Mouse (Mus musculus): ENCODE results near the gene Pld1. TPM values are rescaled to one million over a fixed set of nuclear protein-coding genes. Genes with fewer than 3 reads are reported as not detected.

Pld1 gene
- 4.5 and 5.6 TPM in 2 replicates for polyA plus RNA-seq (2015; fragmentation: Nextera tagmentation; extraction: Ambion mirVana)

- Histone ChIP-seq H3K4me3 (peak within 1 kb of the TSS; percentile 60), H3K4me2 (peak within 1 kb of the TSS; percentile 99), H3K9ac (peak within 1 kb of the TSS; percentile 70), H3K27ac (replicated peaks) (peak within 1 kb of the TSS; percentile 39), H3K4me1 (replicated peaks) (peaks cover 20% of the 10 kb centered on the region), H3K27me3 (peaks cover 27% of the 10 kb centered on the region), H3K36me3 (no peaks in the 10 kb centered on the region), H3K9me3 (no peaks in the 10 kb centered on the region)
- peak; percentile 90 for ATAC-seq (ENCODE audit: low read depth)
- whole genome bisulfite sequencing = under 1% methylated on average over 52 of the region's 68 CpGs
Observed at GRCm38 (mm10) chr3:27938381-27939323, at the start of gene Pld1. Pld1 (plus strand) TSS chr3:27938695.

GRCm38 (mm10) chr3:27896318-27896892, 42.1 kb upstream of the Pld1 start, which contains the start of gene Tmem212:
Tmem212 (minus strand) TSS chr3:27896368.
- Histone ChIP-seq H3K27me3 (no peaks in the 10 kb centered on the region), H3K4me1 (replicated peaks) (no peaks in the 10 kb centered on the region), H3K4me3 (no peak within 1 kb of the TSS), H3K9me3 (no peaks in the 10 kb centered on the region), H3K27ac (replicated peaks) (no peak within 1 kb of the TSS), H3K36me3 (no peaks in the 10 kb centered on the region), H3K9ac (no peak within 1 kb of the TSS), H3K4me2 (no peak within 1 kb of the TSS)
- WGBS = 78% methylated on average over 8 of the region's 8 CpGs
- no peak for ATAC-seq (ENCODE audit: low read depth)

DNA sequence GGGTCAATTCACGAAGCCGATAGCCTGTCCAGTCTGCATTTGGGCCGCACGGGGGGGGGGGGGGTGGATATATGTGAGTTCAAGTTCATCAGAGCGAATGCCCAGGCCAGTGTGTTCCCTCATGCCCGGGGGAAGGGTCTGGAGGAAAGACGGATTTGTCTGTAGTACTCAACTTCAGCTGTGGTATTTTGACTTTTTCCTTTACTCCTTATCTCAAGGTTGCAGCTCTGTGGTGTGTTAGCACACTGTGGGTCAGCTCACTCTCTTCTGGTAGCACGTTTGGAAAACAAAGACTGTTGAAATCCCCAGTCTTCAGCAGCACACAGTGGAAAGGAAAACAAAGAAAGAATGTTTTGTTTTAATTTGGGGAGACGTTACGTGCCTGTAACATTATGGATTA, 40.3 kb upstream of the Pld1 start:
- Histone ChIP-seq H3K9me3 (no peaks in the 10 kb centered on the region), H3K36me3 (no peaks in the 10 kb centered on the region), H3K9ac (no peak overlapping the region), H3K4me3 (no peak overlapping the region), H3K4me1 (replicated peaks) (no peaks in the 10 kb centered on the region), H3K27me3 (no peaks in the 10 kb centered on the region), H3K4me2 (no peak overlapping the region), H3K27ac (replicated peaks) (no peak overlapping the region)
- WGBS = 79% methylated on average over 10 of the region's 10 CpGs
- ATAC-seq (ENCODE audit: low read depth) = no peak

GRCm38 (mm10) chr3:27899012-27899726, 39.3 kb upstream of the Pld1 start:
- no peak overlapping the region for H3K4me3 ChIP-seq
- no peak overlapping the region for H3K9ac ChIP-seq
- H3K9me3 ChIP-seq = no peaks in the 10 kb centered on the region
- H3K4me2 ChIP-seq = no peak overlapping the region
- ATAC-seq (ENCODE audit: low read depth) = no peak
- 77% methylated on average over 13 of the region's 13 CpGs for WGBS
- H3K27me3 ChIP-seq = no peaks in the 10 kb centered on the region
- H3K4me1 ChIP-seq (replicated peaks) = no peaks in the 10 kb centered on the region
- no peak overlapping the region for H3K27ac ChIP-seq (replicated peaks)
- H3K36me3 ChIP-seq = no peaks in the 10 kb centered on the region

DNA sequence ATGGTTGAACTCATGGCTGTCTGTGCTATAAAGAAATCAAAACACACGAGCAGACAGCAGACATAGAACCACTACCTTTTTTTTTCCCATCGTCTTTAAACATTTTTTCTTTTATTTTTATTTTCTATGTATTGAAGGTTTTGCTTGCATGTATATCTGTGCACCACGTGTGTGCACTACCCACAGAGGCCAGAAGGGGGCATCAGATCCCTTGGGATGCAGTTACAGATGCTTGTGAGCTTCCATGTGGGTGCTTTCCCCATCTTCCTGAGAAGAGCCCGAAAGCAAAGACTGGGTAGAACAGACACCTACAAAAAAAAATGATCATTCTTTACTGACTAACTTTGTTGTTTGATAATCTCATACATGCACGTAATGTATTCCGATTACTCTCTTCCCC, 36.6 kb upstream of the Pld1 start:
- no peak overlapping the region for H3K9ac ChIP-seq
- no peak overlapping the region for H3K4me3 ChIP-seq
- no peak for ATAC-seq (ENCODE audit: low read depth)
- no peaks in the 10 kb centered on the region for H3K4me1 ChIP-seq (replicated peaks)
- H3K27ac ChIP-seq (replicated peaks) = no peak overlapping the region
- H3K4me2 ChIP-seq = no peak overlapping the region
- no peaks in the 10 kb centered on the region for H3K27me3 ChIP-seq
- no peaks in the 10 kb centered on the region for H3K9me3 ChIP-seq
- 91% methylated on average over 6 of the region's 6 CpGs for WGBS
- no peaks in the 10 kb centered on the region for H3K36me3 ChIP-seq

- Histone ChIP-seq H3K4me2 (no peak overlapping the region), H3K9me3 (peaks cover 3% of the 10 kb centered on the region; the same call in 1 of the 2 replicates), H3K9ac (no peak overlapping the region), H3K27me3 (no peaks in the 10 kb centered on the region), H3K27ac (replicated peaks) (no peak overlapping the region), H3K36me3 (no peaks in the 10 kb centered on the region), H3K4me1 (replicated peaks) (no peaks in the 10 kb centered on the region), H3K4me3 (no peak overlapping the region)
- no peak for ATAC-seq (ENCODE audit: low read depth)
- 64% methylated on average over 13 of the region's 13 CpGs for WGBS
Observed at GRCm38 (mm10) chr3:27904659-27905330, 33.7 kb upstream of the Pld1 start.

DNA sequence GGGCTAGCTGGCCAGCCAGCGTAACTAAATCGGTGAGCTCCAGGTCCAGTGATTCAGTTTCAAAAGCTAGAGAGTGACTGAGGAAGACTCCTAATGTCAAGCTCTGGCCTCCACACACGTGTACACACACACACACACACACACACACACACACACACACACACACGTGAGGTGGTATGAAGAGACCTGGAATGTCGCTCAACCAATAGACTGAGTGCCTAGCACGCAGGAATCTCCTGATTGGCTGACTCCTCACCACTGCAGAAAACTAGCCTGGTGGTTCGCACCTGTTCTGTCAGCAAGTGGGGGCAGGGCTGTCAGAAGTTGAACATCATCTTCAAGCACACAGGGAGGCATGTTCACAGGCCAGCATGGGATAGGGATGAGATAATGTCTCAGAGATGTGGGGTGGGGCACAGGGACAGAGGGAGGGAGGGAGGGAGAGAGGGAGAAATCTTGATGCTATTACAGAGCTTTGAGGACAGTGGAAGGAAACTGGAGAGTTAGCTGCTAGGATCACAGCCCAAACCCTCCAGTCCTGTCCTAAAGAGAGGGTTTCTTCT, 31.8 kb upstream of the Pld1 start:
- WGBS = 83% methylated on average over 7 of the region's 7 CpGs
- Histone ChIP-seq H3K4me3 (no peak overlapping the region), H3K27me3 (no peaks in the 10 kb centered on the region), H3K4me1 (replicated peaks) (no peaks in the 10 kb centered on the region), H3K9me3 (peaks cover 3% of the 10 kb centered on the region; the same call in 1 of the 2 replicates), H3K4me2 (no peak overlapping the region), H3K27ac (replicated peaks) (no peak overlapping the region), H3K9ac (no peak overlapping the region), H3K36me3 (no peaks in the 10 kb centered on the region)
- no peak for ATAC-seq (ENCODE audit: low read depth)

GRCm38 (mm10) chr3:27907301-27907700, 31.2 kb upstream of the Pld1 start:
- Histone ChIP-seq H3K36me3 (no peaks in the 10 kb centered on the region), H3K9me3 (peaks cover 3% of the 10 kb centered on the region; the same call in 1 of the 2 replicates), H3K4me1 (replicated peaks) (no peaks in the 10 kb centered on the region), H3K9ac (no peak overlapping the region), H3K4me3 (no peak overlapping the region), H3K27ac (replicated peaks) (no peak overlapping the region), H3K4me2 (no peak overlapping the region), H3K27me3 (no peaks in the 10 kb centered on the region)
- WGBS = 78% methylated on average over 2 of the region's 2 CpGs
- no peak for ATAC-seq (ENCODE audit: low read depth)

- WGBS = 83% methylated on average over 2 of the region's 2 CpGs
- no peak for ATAC-seq (ENCODE audit: low read depth)
Observed at GRCm38 (mm10) chr3:27908316-27908715, 30.2 kb upstream of the Pld1 start.

DNA sequence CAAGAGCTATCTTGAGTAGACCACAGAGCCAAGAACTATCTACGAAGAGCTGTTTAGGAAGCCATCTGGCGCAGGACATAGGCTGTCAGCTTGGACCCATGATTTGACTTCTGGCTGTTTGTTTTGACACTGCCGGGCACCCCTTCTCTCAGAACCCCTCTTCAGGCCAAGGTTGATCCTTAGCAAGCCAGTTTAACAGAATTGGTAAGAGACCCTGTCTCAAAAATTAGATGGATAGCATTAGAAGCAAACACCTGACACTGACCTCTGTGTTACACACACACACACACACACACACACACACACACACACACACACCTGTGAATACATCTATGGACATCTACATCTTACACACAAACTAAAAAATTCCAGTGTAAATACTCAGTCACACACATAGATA, 29.5 kb upstream of the Pld1 start:
- 96% methylated on average over 3 of the region's 3 CpGs for WGBS
- ATAC-seq (ENCODE audit: low read depth) = no peak
- H3K36me3 ChIP-seq = no peaks in the 10 kb centered on the region

More at GRCm38 (mm10) chr3:27908316-27908715, 30.2 kb upstream of the Pld1 start:
- Histone ChIP-seq H3K27ac (replicated peaks) (no peak overlapping the region), H3K4me2 (no peak overlapping the region), H3K27me3 (no peaks in the 10 kb centered on the region), H3K9ac (no peak overlapping the region), H3K4me3 (no peak overlapping the region), H3K9me3 (peaks cover 3% of the 10 kb centered on the region; the same call in 1 of the 2 replicates), H3K36me3 (no peaks in the 10 kb centered on the region), H3K4me1 (replicated peaks) (no peaks in the 10 kb centered on the region)

DNA sequence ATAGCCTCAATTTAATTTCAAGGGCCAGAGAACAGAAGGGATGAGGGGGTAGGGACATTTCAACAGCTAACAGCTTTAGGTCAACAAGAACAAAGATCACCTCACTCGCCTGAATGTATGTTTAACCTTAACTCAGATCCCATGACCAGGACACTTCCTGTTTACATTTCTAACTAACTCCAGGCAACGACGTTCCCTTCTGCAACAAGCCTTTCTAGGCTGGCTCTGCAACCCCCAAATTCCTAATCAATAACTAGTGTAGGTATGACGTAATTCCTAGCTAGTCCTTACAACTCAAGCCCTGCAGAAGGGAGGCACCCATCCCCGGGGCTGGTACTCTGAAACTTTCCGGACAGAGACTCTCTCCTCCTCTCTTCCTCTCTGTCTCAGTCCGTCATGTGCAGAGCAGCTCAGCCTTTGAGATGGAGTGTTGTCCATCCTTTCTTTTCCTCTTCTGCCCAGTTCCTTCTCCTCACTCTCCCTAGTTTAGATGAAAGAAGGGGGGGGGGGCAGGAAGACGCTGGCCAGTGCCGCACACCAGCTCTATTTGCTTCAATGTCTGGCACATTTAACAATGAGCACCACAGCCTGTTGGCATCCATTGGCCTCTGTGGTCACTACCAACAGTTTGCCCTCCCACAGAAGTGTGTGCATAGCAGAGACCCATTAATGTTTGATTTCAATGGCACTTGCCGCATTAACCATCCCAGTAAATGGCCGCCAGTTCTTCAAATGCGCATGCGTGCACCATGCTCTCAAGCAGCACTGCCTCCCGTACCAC, 19.6 kb upstream of the Pld1 start:
- H3K4me1 ChIP-seq (replicated peaks) = no peaks in the 10 kb centered on the region
- H3K27ac ChIP-seq (replicated peaks) = no peak overlapping the region
- no peak overlapping the region for H3K4me3 ChIP-seq
- no peak overlapping the region for H3K4me2 ChIP-seq
- H3K9me3 ChIP-seq = 0 out of 2 replicates have a peak, but pooled peaks cover 3% of the 10 kb centered on the region
- no peaks in the 10 kb centered on the region for H3K36me3 ChIP-seq
- H3K27me3 ChIP-seq = no peaks in the 10 kb centered on the region
- 92% methylated on average over 14 of the region's 14 CpGs for WGBS
- no peak for ATAC-seq (ENCODE audit: low read depth)
- H3K9ac ChIP-seq = no peak overlapping the region

More for the DNA sequence above, 29.5 kb upstream of the Pld1 start:
- Histone ChIP-seq H3K9ac (no peak overlapping the region), H3K27me3 (no peaks in the 10 kb centered on the region), H3K27ac (replicated peaks) (no peak overlapping the region), H3K4me1 (replicated peaks) (no peaks in the 10 kb centered on the region), H3K9me3 (peaks cover 3% of the 10 kb centered on the region; the same call in 1 of the 2 replicates), H3K4me3 (no peak overlapping the region), H3K4me2 (no peak overlapping the region)

Measured in neural tube, embryonic 13.5 days (tissue).